Mouse (Mus musculus) gastrocnemius, postnatal 25 days (tissue): ENCODE measurements around the gene Nr1d2. TPM values are rescaled to one million over a fixed set of nuclear protein-coding genes. Genes with fewer than 3 reads are reported as not detected.
"Not testable (repeated sequence)": the region's sequence is repeated elsewhere in the genome, so short reads cannot be mapped to it uniquely, and the experiment has no call there.

ENCODE experiments used
- DNase-seq: peaks from one replicate; pipeline ENCODE4 v3.0.0; 2022
- long read RNA-seq, 2 experiments: library from polyadenylated mRNA; stranded (forward); transcript quantifications; one replicate each; pipeline ENCODE4 v2.0.0; 2021
- total RNA-seq, 2 experiments: library from RNA; stranded (reverse); gene quantifications; 1 replicate in 1 of 2; 2 replicates in 1 of 2; pipeline ENCODE4 v1.2.3; 2021

Nr1d2 gene
- total RNA-seq = 10 to 100 TPM; 50.7 to 84.7 TPM
- long read RNA-seq, experiment 1, full-length matches to known transcripts = 8 of 20 reads
- long read RNA-seq, experiment 1, partial matches to known transcripts = 1 of 20 reads
- long read RNA-seq, experiment 1, other reads (novel, unspliced or antisense) = 11 of 20 reads
- long read RNA-seq, experiment 2, full-length matches to known transcripts = 33 of 54 reads
- long read RNA-seq, experiment 2, partial matches to known transcripts = 2 of 54 reads
- long read RNA-seq, experiment 2, other reads (novel, unspliced or antisense) = 19 of 54 reads

DNA sequence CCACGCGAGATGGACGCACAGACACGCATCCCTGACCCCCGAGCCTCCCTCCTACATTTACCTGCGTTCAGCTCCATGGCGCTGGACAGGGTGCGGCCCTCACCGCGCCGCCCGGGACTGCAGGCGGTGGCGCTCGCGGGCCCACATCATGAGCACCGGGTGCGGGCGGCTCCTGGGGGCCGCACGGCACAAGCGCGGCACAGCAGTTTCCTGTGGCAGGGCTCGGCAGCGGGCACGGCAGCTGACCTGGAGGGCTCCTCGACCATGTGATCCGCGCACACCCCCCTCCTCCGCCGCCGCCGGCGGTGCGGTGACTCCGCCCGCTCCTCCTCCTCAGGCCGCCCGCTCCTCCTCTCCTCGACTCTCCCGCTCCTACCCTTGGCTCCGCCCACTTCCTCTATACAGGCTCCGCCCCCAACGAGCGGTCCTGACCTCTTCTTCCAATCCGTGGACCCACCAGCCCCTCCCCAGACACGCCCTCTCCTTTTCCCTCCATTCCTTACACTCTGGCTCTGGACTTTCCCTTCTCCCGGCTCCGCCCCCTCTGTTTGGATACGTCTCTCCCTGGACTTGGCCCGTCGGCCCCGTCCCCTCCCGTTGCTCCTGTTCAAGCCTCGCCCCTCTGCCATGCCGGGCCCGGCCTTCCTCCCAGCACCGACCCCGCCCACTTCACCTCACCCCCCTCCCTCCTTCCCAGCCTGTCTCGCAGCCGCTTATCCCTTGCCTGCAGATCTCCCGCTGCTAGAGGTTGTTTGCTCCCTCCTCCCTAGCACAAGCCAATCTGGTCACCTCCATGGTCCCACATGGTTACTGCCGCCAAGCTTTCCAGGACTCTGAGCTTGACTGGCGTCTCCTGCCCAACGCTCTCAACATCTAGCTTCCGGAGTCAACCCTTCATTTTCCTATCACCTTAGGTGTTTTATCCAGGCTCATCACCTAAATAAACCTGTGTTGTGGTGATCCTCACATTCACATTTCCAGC, at the start of gene Nr1d2:
Nr1d2 (minus strand) TSS at position 378 of the 982 bp plus-strand sequence.
- DNase-seq = peak; percentile 100

GRCm38 (mm10) chr14:18287391-18287790, 48.5 kb upstream of the Nr1d2 start:
- no peak for DNase-seq

GRCm38 (mm10) chr14:18286441-18286840, 47.5 kb upstream of the Nr1d2 start:
- no peak for DNase-seq

- no peak for DNase-seq
Observed at GRCm38 (mm10) chr14:18285476-18285875, 46.5 kb upstream of the Nr1d2 start.

GRCm38 (mm10) chr14:18284581-18284980, 45.7 kb upstream of the Nr1d2 start:
- DNase-seq = no peak

GRCm38 (mm10) chr14:18280375-18280774, 41.4 kb upstream of the Nr1d2 start:
- DNase-seq = no peak

- no peak for DNase-seq
Observed at GRCm38 (mm10) chr14:18274526-18274925, 35.6 kb upstream of the Nr1d2 start.

- DNase-seq = no peak
Observed at GRCm38 (mm10) chr14:18271666-18272065, 32.7 kb upstream of the Nr1d2 start.

- peak; percentile 99 for DNase-seq
Observed at GRCm38 (mm10) chr14:18270529-18271441, 31.9 kb upstream of the Nr1d2 start, which contains the start of the genes Nkiras1 and Rpl15. TSS of gene Nkiras1 (plus strand) at chr14:18271136. TSS of gene Rpl15 (minus strand) at chr14:18271391.

DNA sequence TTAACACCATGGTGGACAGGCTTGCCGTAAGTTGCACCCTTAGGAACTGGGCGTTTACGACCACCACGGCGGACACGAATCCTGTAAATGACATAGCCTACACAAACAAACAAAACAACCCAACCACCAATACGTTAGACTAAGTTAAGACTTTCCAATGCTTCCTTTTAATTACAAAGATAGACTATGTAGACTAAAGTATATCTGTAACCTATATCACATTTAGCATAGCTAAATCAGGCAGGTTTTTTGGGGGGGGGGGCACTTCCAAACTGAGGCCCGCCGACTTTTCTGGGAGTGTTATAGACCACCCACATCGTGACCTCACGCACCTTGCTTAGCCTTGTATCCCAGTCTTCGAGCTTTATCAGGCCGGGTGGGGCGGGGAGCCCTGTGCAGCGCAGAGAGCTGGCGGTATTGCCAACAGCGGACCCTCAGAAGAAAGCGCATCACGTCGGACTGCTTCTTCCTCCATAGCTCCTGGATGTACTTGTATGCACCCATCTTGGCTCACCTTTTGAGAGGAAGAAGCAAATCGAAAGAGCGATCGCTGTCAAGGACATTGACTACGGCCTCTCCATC, 31.1 kb upstream of the Nr1d2 start:
- not testable (repeated sequence) for DNase-seq

DNA sequence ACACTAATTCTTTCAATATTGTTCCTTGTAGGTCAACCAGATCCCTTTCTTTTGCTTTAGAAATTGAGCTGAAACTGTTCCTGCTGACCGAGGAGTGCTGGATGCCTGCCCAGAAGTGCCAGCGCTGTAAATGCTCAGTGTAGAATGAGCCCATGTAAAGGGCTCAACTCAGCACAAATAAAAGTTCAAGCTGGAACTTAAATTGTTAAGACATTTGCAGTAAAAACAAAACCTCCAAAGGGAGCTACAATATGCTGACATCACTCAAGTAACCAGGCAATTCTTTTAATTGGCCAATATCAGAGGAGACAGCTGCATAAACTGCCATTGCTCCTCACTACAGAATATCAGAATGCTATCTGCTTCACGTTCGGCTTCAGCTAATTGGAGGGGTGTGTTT, 24.5 kb upstream of the Nr1d2 start:
- DNase-seq = no peak

GRCm38 (mm10) chr14:18261203-18261602, 22.3 kb upstream of the Nr1d2 start:
- DNase-seq = no peak

- no peak for DNase-seq
Observed at GRCm38 (mm10) chr14:18242638-18243130, 3.8 kb upstream of the Nr1d2 start.

DNA sequence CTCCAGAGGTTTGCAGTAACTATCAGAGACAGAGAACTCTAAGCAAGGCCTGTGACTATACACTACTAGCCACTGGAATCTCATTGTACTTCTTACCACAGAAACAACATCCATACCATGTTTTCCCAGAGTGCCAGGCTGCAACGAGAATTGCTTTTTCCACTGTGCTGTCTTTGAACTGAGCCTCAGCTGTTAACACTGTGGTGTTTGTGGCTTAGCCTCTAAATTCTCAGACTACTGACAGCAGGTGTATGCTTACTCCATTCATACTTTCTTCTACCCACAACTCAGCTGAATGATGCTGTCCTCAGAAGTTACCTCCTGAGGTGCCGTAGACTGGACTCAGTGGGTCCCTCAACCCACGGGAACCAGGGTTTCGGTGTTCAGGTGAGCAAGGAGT, 2.9 kb upstream of the Nr1d2 start:
- no peak for DNase-seq

GRCm38 (mm10) chr14:18240132-18240531, 1.2 kb upstream of the Nr1d2 start:
- DNase-seq = no peak

GRCm38 (mm10) chr14:18238131-18238749, 687 bp downstream of the Nr1d2 start:
- DNase-seq = peak; percentile 99

DNA sequence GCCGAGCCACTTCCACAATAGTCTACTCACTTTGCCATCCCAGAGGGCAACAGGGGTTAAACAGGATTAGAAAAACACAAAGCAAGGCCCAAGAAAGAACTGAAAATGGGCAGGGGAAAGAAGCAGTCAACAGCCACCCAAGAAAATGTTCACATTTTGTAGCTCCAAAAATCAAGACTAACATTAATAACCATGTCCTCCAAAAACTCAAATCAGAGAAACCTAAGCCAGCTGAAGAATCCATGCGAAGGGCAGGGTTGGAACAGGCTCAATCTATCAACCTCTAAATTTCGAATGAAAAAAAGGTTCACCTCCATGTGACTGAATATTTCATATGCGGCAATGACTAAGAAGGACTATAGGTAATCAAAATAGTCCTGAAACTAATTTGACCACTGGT, 1.5 kb downstream of the Nr1d2 start:
- DNase-seq = no peak

GRCm38 (mm10) chr14:18236496-18237235, 2.3 kb downstream of the Nr1d2 start:
- not testable (repeated sequence) for DNase-seq

GRCm38 (mm10) chr14:18233981-18234960, 4.7 kb downstream of the Nr1d2 start:
- no peak for DNase-seq
